Mouse (Mus musculus) gastrocnemius, postnatal 36 days (tissue): ENCODE results near the gene Gm17334. TPM values are rescaled to one million over a fixed set of nuclear protein-coding genes. Genes with fewer than 3 reads are reported as not detected.

ENCODE experiments used
- DNase-seq, 2 experiments: peaks; one replicate each; pipeline ENCODE4 v3.0.0; 2022
- intact Hi-C: fragments of 180-260 bp; cut with DNase I; formaldehyde crosslinking; loops from one replicate; pipeline ENCODE4 v1.15.1; 2025
- total RNA-seq, 2 experiments: library from RNA; stranded (reverse); gene quantifications; 2 replicates each; pipeline ENCODE4 v1.2.3; 2021

Gm17334 gene
- total RNA-seq, 2 experiments from 2014 or later: 0.31 TPM; not detected in 1

DNA sequence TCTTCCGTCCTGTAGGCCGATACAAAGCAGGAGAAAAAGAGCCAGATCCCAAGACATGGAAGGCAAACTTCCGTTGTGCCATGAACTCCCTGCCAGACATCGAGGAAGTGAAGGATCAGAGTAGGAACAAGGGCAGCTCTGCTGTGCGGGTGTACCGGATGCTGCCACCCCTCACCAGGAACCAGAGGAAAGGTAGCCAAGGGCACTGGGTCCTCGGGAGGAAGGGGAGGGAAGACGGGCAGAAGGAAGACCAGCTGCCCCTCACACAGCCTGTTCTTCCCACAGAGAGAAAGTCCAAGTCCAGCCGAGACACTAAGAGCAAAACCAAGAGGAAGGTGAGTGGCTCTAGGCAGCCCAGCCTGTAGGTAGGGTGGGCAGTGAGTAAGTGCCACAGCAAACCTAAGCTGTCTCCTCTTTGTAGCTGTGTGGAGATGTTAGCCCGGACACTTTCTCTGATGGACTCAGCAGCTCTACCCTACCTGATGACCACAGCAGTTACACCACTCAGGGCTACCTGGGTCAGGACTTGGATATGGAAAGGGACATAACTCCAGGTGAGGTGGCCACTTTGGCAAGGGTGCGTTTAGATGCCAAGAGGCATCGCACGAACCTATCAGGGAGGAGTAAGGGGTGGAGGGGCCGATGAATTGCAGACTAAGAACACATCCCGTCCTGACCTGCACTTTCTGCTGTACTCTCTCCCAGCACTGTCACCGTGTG lies 814 bp upstream of the Gm17334 start:
- intact Hi-C loops: no loop called here
- no peak for DNase-seq

DNA sequence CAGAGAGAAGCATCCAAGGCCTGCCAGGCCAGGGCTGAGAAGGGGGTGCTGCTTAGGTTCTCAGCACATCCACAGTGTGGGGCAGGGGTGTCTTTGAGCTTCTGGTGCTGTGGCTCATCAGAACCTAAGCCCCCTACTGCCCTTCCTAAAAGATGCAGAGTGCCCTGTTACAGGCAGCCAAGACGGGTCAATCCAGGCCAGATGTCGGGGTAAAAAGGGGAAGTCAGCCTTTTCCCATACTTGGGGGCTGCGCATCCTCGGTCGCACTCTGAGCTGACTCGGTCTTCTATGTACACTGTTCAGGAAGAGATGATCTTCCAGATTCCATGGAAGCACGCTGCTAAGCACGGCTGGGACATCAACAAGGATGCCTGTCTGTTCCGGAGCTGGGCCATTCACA lies 451 bp downstream of the Gm17334 start:
- DNase-seq: peak in 1 of 2 experiments; percentile 13
- intact Hi-C loops: no loop called here

DNA sequence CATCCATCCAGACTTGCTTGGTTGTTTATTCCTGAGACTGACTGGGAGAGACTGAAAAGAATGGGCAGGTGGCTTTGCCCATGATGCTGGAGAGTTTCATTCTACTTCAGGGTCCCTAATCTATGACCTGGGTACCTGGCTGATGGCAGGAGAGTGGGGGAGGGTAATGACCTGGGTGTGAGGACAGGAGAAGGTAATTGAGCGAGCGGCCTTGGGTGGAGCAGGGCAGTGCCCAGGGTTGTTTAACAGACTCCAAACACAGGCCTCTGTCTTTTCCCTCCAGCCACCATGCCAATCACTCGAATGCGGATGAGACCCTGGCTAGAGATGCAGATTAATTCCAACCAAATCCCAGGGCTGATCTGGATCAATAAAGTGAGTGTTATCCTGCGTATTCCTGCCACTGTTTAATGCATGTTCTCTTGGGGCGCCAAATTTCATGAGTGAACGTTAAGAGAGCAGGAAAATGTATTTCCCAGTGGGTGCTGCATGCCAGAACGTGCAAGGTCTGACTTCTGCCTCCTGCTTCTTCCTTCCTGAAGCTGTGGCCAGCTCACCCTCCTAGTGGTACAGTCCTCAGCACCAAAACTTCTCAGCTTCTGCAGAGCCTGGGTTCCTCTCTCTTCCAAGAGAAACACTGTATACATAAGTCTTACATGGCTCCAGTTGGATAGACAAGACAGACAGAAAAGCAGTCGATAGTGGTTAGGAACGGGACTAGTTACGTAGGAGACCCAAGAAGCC lies 1.8 kb downstream of the Gm17334 start:
- intact Hi-C loops: no loop called here

DNA sequence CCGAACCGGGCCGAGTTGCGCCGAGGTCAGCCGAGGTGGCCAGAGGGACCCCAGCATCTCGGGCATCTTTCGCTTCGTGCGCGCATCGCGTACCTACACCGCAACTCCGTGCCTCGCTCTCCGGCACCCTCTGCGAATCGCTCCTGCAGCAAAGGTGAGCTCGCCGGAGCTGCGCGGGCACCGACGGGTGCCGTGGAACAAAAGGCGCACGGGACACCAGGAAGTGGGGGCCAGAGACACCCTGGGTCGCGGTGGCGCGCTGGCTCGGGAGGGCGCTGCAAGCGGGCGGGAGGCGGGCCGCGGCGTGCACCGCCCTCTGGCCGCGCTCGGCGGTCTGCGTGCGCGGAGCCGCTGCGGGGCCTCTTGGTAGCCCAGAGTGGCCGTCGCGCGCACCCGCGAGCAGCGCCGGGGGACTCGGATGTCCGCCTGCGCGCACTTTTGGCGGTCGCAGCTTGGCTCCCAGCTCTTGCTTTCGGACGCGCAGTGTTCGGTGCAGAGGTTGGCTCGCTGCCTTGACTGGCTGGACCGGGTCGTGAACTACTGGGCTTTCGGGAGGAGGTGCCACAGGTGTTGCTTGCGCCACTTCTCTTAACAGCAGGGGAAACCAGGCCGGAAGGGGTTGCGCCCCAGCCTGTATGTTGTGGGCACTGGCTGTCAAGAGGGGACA lies 2.7 kb downstream of the Gm17334 start:
- DNase-seq: peak; percentile 62 to 74
- intact Hi-C loops: no loop called here

More for the DNA sequence above, 1.8 kb downstream of the Gm17334 start:
- DNase-seq: peak in 1 of 2 experiments; percentile 3

DNA sequence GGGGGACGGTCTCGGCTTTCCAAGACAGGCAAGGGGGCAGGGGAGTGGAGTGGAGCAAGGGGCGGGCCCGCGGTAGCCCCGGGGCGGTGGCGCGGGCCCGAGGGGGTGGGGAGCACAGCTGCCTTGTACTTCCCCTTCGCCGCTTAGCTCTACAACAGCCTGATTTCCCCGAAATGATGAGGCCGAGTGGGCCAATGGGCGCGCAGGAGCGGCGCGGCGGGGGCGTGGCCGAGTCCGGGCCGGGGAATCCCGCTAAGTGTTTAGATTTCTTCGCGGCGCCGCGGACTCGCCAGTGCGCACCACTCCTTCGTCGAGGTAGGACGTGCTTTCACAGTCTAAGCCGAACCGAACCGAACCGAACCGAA lies 3.2 kb downstream of the Gm17334 start, which contains the start of gene Irf1:
TSS of gene Irf1 (plus strand) at position 255 of the 365 bp plus-strand sequence.
- intact Hi-C loops: no loop called here

DNA sequence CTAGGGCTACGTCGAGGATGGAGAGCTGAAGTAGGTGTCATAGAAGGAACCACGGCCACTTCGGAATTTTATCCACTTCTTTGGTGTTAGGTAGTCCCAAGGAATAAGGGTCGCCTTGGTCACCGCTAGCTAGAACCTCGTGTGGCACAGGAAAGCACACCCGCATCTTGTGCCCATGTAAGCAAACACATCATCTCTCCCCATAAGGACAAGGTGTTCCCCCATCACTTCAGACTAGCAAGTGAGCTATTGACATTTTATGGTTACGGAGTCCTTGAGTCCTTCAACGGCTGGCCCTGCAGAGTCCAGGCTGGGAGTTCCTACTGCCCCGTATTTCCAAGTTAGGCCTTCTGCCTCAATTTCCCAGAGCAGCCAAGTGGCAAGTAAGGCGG lies 3.8 kb downstream of the Gm17334 start:
- DNase-seq: peak in 1 of 2 experiments; percentile 3
- intact Hi-C loops: no loop called here

More for the DNA sequence above, 3.2 kb downstream of the Gm17334 start, which contains the start of gene Irf1:
- DNase-seq: peak; percentile 90 to 92

DNA sequence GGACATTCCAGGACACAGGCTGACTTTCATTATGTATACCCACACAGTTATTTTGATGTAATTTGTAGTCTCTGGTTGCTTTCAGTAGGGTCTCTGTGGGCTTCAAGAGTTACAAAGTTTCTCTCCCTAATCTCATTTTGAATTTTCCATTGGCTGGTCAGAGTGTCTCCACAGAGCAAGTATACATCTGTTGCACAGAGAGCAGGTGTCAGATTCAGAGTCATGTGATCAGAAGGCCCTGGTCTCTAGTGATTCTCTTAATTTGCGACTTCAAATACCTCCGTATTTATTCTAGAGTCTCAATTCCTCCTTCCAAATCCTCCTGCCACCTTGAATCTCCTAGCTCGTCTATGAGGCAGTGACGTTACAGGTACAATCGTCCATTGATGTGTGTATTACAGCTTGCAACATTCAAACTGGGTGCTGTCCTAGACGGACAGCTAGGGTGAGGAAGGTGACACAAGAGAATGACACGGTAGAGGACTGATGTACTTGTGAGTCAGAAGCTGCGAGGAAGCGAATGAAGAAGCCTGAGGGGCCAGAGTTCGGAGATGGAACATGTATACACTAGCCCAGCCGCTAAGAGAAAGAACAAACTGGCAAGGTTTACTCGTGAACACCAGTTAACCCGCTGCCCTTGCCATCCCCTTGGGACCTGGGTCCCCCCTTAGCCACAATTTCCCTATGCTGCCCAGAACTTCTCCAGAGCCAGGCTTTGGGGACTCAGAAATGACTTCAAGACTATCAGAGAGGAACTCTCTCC lies 4.4 kb downstream of the Gm17334 start:
- intact Hi-C loops: no loop called here
- DNase-seq: peak in 1 of 2 experiments; percentile 0

DNA sequence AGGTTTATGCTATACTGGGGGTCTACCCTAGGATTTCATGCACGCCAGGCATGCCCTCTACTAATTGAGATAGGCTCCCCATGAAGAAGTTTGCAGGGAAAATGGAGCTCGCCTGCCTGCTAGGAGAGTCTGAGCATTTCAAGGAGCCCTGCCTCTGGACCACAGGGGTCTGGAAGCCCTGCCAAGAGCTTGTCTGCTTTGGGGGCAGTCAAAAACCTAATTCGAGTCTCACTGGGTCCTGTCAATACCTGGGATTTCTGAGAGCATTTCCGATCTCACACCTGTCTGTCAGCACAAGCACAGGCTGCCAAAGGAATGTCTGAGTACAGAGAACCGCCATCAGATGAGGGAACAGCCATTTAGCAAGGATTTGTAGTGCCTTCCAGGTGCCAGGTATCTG lies 8.4 kb downstream of the Gm17334 start:
- intact Hi-C loops: no loop called here
- DNase-seq: peak in 1 of 2 experiments; percentile 15

DNA sequence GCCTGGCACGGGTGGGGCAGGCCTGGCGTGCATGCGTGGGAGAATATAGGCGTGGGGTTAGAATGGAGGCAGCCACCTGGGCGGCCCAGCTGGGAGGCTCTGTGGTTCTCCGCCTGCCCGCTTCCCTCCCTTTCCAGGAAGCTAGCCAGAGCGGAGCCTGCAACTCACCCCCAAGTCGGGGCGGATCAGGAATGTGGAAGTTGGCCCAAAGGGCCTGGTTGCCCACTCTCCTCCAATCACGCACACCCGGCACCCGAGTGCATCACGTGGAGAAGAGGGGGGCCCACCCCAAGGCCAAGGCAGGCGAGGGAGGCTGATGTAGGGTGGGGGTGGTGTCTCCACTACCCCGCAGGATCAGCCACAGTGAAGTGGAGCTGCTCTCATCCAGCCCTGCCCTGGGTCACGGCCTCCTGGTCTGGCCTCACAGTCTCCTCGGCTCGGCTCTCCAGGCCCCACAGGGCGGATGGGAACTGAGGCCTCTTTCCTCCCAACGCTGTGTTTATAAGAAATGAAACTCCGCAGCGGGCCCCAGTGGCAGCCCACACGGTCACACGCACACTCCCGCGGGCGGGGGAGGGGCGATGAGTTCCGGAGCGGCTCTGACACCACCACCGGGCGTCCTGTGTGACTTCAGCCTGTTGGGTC lies 9.4 kb downstream of the Gm17334 start:
- DNase-seq: peak; percentile 90 to 91
- intact Hi-C loops: no loop called here

DNA sequence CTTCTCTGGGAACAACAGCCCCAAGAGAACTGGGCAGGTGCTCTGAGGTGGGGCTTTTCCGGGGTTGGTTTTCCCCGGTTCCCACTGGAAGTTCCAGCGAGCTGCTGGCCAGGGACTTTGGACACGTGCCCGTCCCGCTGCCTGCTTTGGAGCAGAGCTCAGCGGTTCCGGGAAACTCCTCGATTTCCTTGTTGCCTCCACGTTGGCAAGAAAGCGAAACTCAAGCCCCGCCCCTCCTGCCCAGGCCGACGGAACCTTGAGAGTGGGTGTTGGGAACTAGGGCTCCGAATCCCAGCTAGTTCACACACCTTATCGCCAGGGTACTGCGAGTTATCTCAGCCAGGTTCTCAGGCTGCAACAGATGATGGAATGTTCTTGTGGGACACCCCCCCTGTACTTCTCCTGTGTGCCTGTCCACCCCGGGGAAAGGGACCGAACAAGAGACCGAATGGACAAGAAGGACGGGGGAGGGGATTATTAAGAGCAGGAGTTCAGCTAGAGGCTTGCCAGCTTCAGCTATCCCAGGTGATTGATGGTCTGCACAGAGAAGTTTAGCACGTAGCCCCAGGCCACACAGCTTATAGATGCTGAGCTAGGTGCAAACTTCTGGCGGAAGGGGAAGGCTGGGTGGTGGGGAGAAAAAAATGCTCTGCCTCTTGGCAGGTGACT lies 10.0 kb downstream of the Gm17334 start:
- peak; percentile 79 to 82 for DNase-seq
- intact Hi-C loops: no loop called here

DNA sequence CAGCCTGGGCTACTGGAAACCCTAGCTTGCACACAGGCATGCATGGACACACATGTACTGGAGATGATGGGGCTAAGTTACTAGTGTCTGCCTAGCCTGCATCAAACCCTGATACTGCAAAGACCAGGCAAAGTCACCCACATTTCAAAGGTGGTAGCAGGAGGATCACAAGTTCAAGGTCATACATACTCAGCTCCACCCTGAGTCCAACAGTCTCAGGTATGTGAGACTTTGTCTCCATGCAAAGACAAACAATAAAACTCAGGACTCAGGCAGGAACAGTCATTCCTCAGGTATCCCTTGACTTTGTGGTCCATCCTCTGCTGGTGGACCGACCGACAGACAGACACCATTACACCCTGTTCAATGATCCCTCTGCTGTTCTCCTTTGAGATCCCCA lies 10.6 kb downstream of the Gm17334 start:
- DNase-seq: no peak
- intact Hi-C loops: no loop called here

DNA sequence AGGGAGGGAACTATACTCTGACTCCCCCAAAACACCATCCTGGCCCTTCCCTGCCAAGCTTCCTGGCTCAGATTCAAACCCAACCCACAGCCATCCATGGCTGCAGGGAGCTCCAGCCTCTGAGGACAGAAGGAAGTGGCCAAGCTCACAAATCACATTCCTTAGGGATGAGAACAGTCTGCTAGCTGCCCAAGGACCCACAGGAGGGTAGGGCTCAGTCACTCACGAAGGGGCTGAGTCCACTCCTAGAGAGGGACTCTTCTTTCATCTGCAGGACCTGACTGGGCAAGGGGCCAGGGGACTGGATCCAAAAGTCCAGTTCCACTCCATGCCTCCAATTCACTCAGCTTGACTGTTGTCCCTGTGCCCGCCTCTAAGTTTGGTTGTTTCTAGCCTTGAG lies 11.2 kb downstream of the Gm17334 start:
- intact Hi-C loops: no loop called here
- peak; percentile 57 for DNase-seq

DNA sequence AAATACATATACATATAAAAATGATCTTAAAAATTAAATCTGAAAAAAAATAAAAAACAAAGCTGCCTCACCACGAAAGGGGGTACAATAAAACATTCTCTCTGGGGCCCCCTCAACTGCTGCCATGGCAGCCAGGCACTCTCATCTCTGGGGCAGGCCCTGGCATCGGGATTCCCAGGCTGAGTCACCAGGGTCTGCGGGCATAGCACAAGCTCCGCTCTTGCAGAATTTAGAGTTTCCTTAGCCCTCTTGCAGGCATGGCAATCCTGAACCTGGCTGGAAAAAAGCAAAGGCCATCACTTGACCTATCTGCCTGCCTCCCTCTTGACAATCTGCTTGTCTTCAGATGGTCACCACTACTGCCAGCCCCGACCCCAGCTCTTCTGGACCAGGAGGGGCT lies 11.7 kb downstream of the Gm17334 start:
- DNase-seq: peak in 1 of 2 experiments; percentile 13
- intact Hi-C loops: no loop called here

DNA sequence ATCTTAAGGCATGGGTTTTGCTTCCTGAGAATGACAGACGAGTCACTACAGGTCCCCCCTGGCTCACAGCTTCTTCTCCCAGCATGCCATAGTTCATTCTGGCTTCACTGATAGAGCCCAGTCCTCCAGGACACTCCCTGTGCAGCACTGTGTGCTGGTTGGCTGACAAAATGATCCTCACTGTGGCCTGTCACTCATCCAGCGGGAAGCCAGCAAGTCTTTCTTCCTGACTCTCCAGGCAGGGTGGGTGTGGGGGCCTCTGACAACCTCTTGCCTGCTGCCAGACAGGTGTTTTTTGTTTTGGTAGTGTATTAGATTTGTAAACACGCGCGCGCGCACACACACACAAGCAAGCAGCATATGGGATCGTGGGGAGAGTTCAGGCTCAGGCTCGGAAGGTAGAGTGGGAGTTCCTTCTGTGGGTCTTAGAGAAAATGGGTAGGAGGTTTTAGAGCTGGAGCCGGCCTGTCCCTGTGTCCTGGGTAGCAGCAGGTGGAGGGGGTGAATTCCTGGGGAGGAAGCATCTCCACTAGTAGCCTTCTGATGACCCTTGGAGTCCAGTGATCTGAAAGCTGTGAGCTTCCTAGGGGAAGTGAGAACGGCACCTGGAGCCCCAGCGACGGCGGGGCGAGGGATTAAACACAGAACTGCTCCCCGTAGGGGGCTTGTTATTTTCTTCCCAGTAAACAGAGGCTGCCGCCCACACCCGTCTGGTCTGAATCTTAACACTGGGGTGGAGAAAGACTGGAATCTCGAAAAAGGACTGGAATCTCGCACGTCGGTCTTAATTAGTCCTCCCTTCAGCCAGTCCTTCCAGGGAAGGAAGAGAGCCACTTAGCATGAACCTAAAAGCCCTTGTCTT lies 13.2 kb downstream of the Gm17334 start:
- DNase-seq: peak in 1 of 2 experiments; percentile 18
- intact Hi-C loops: loop anchor here (5.0 kb wide), 1 partner anchor 93 kb away; no protein-coding TSS in a partner anchor

DNA sequence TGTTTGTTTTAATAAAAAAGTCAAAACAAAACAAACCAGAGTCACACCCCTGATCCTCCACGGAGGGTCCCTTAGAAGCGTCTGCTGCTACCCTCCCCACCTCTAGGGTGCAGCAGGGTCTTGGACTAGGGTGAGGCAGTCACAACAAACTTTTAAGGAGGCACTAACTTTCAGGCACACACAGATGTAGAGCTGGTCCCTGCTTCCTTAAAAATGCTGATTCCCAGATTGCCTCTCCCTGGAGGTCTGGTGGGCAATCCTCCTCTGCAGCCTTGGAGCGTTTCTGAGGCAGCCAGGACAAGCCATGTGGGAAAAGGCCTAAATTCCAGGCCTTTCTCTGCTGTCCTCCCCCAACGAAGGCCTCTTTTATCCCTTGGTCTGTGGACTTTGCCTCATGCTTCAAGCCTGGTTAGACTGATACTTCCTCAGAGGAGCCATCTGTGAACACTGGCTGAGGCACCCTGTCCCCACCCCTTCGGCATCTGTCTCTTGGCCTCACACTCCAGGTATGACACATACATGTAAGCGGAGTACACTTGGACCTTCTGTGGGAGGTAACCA lies 14.1 kb downstream of the Gm17334 start:
- peak in 1 of 2 experiments; percentile 29 for DNase-seq
- intact Hi-C loops: loop anchor here (5.0 kb wide), 1 partner anchor 93 kb away; no protein-coding TSS in a partner anchor

DNA sequence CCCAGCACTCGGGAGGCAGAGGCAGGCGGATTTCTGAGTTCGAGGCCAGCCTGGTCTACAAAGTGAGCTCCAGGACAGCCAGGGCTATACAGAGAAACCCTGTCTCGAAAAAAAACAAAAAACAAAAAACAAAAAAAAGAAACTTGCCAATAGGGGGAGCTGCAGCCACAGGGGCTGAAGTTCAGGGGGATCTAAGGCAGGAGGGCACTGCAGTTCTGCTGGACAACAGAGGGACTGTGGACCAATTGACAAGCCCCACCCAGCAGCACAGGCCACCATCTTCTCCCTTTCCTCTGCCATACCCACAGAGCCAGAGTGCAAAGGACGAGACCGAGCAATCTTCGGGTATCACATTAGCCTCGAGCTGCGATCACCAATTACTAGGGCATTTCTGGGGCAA lies 15.0 kb downstream of the Gm17334 start:
- intact Hi-C loops: loop anchor here (5.0 kb wide), 1 partner anchor 94 kb away; no protein-coding TSS in a partner anchor
- peak in 1 of 2 experiments; percentile 16 for DNase-seq

DNA sequence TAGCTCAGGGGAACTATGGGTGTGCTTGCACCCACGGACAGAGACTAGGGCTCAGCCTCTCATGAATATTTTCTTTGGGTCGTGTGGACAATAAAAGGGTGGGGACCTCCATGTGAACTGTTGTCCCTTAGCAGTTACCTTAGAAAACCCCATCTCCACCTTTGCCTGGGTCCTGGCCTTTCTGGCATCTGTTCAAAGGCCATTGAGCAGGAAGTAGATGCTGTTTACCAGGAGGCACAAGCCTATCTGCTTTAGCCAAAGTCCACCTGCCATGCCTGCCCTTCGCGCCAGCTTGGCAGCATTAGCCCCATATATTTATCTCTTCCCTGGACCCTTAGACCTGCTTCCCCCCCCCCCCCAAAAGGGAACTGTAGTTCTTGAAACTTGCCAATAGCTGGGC lies 15.4 kb downstream of the Gm17334 start:
- intact Hi-C loops: loop anchor here (5.0 kb wide), 1 partner anchor 95 kb away; no protein-coding TSS in a partner anchor
- peak in 1 of 2 experiments; percentile 10 for DNase-seq
